Mouse (Mus musculus): ENCODE data around the gene Helz. TPM values are rescaled to one million over a fixed set of nuclear protein-coding genes. Genes with fewer than 3 reads are reported as not detected.

The Helz gene
- polyA plus RNA-seq, 1 experiment, result not detected

- TF ChIP-seq POLR2A (IDR thresholded peaks at IDR 0.05; ENCODE audit: insufficient read depth, low read depth, low read length) (no peak), CTCF (IDR thresholded peaks at IDR 0.05; ENCODE audit: insufficient read depth, low read depth, low read length) (no peak)
- no peak overlapping the region for H3K27ac ChIP-seq (ENCODE audit: insufficient read depth, low read depth, low read length)
- no peak overlapping the region for H3K4me3 ChIP-seq (ENCODE audit: insufficient read depth, low read depth, low read length)
- no peaks in the 10 kb centered on the region for H3K4me1 ChIP-seq (ENCODE audit: control insufficient read depth, insufficient read depth, low read length)
- 84% methylated on average over 11 of the region's 11 CpGs for WGBS
Observed at GRCm38 (mm10) chr11:107625746-107626145, 78.0 kb downstream of the Helz start.

DNA sequence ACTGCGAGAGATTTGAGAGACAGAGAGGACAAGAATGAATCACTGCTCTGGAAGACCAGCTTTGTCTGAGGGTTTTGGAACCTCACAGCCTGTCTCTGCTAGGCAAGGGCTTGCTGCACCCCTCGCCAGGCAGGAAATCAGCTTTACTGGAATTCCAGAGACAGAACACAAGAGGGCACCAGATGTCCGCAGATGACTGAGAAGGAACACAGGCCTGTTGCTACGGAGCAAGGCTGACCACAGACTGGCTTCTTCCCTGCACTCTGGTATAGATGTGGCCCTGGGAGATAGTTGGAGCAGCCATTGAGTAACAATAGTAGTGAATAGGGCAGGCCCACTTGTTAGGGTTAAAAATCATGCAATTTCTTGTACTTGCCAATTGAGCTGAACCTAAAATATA lies 81.8 kb downstream of the Helz start:
- Histone ChIP-seq H3K4me3 (ENCODE audit: insufficient read depth, low read depth, low read length) (no peak overlapping the region), H3K27ac (ENCODE audit: insufficient read depth, low read depth, low read length) (no peak overlapping the region), H3K4me1 (ENCODE audit: control insufficient read depth, insufficient read depth, low read length) (no peaks in the 10 kb centered on the region)
- WGBS, result 26% methylated on average over 4 of the region's 4 CpGs
- no peak for TF ChIP-seq POLR2A (IDR thresholded peaks at IDR 0.05; ENCODE audit: insufficient read depth, low read depth, low read length)
- peak; percentile 52; the same call in 1 of the 2 replicates for TF ChIP-seq CTCF (IDR thresholded peaks at IDR 0.05; ENCODE audit: insufficient read depth, low read depth, low read length)

DNA sequence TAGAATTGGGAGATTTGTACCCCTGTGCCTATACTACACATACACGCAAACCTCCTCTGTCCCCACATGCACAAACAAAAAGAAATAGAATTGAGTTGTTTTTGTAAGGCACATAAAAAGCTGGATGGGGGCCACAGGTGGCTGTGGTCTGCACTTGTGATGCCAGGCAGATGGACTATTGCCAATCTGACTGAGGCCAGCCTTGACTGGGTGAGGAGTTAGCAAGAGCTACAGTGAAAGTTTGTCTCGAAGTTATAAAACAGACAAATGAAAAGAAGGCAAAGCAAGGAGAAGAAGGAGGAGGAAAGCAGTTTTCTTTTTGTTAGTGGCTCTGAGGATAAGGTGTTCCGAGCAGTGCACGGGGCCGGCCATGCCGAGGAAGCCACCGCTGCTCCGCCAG lies 82.2 kb downstream of the Helz start:
- WGBS, result 67% methylated on average over 8 of the region's 8 CpGs
- Histone ChIP-seq H3K27ac (ENCODE audit: insufficient read depth, low read depth, low read length) (no peak overlapping the region), H3K4me1 (ENCODE audit: control insufficient read depth, insufficient read depth, low read length) (no peaks in the 10 kb centered on the region), H3K4me3 (ENCODE audit: insufficient read depth, low read depth, low read length) (no peak overlapping the region)
- TF ChIP-seq POLR2A (IDR thresholded peaks at IDR 0.05; ENCODE audit: insufficient read depth, low read depth, low read length) (no peak), CTCF (IDR thresholded peaks at IDR 0.05; ENCODE audit: insufficient read depth, low read depth, low read length) (no peak)

DNA sequence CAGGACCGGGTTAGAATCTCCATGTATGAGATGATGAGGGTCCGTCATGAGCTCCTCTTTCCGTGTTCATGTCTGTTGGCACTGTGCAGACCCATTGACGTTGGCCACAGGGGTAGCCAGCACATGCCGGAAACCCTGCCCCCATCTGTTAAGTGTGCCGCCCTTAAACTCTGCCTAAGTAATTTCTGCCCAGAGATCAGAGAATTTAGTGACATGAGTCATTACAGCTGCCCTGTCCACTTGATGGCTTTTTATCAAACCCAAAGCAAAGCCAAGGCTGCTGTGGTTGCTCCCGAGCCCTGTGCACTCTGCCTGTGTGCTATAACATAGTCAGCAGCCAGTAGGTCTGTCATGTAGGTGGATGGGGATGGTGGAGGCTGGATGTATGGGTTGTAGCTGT lies 83.4 kb downstream of the Helz start:
- 88% methylated on average over 7 of the region's 7 CpGs for WGBS
- no peak overlapping the region for H3K4me3 ChIP-seq (ENCODE audit: insufficient read depth, low read depth, low read length)
- no peak for TF ChIP-seq POLR2A (IDR thresholded peaks at IDR 0.05; ENCODE audit: insufficient read depth, low read depth, low read length)
- TF ChIP-seq CTCF (IDR thresholded peaks at IDR 0.05; ENCODE audit: insufficient read depth, low read depth, low read length), result no peak
- no peak overlapping the region for H3K27ac ChIP-seq (ENCODE audit: insufficient read depth, low read depth, low read length)
- H3K4me1 ChIP-seq (ENCODE audit: control insufficient read depth, insufficient read depth, low read length), result peaks cover 4% of the 10 kb centered on the region

- TF ChIP-seq CTCF (IDR thresholded peaks at IDR 0.05; ENCODE audit: insufficient read depth, low read depth, low read length) (no peak), POLR2A (IDR thresholded peaks at IDR 0.05; ENCODE audit: insufficient read depth, low read depth, low read length) (no peak)
- no peak overlapping the region for H3K27ac ChIP-seq (ENCODE audit: insufficient read depth, low read depth, low read length)
- peaks cover 5% of the 10 kb centered on the region for H3K4me1 ChIP-seq (ENCODE audit: control insufficient read depth, insufficient read depth, low read length)
- no peak overlapping the region for H3K4me3 ChIP-seq (ENCODE audit: insufficient read depth, low read depth, low read length)
- 86% methylated on average over 5 of the region's 5 CpGs for WGBS
Observed at GRCm38 (mm10) chr11:107633563-107634146, 85.9 kb downstream of the Helz start.

DNA sequence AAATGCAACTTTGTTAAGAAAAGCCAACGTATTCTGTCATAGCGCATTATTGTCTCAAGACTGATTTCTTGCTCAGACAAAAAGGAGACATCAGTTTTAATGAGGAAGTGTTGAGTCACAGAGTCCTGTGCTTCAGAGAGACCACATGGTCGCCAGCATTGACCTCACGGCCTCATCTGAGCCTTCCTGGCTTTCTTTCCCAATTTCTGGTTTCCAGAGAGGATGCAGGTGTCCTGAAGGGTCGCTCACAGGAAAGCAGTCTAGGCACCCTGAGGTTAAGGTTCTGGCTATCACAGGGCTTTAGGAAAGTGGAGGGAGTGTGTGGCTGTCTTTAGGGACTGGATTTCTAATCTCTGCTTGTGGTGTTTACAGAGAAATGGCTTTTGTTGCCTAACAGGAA lies 90.4 kb downstream of the Helz start:
- Histone ChIP-seq H3K4me3 (ENCODE audit: insufficient read depth, low read depth, low read length) (no peak overlapping the region), H3K4me1 (ENCODE audit: control insufficient read depth, insufficient read depth, low read length) (peaks cover 5% of the 10 kb centered on the region), H3K27ac (ENCODE audit: insufficient read depth, low read depth, low read length) (no peak overlapping the region)
- WGBS, result 89% methylated on average over 5 of the region's 5 CpGs
- TF ChIP-seq POLR2A (IDR thresholded peaks at IDR 0.05; ENCODE audit: insufficient read depth, low read depth, low read length), result no peak
- no peak for TF ChIP-seq CTCF (IDR thresholded peaks at IDR 0.05; ENCODE audit: insufficient read depth, low read depth, low read length)

GRCm38 (mm10) chr11:107639657-107640056 lies 91.9 kb downstream of the Helz start:
- WGBS, result 94% methylated on average over 2 of the region's 2 CpGs
- no peak overlapping the region for H3K27ac ChIP-seq (ENCODE audit: insufficient read depth, low read depth, low read length)
- H3K4me1 ChIP-seq (ENCODE audit: control insufficient read depth, insufficient read depth, low read length), result peaks cover 5% of the 10 kb centered on the region
- no peak for TF ChIP-seq CTCF (IDR thresholded peaks at IDR 0.05; ENCODE audit: insufficient read depth, low read depth, low read length)
- TF ChIP-seq POLR2A (IDR thresholded peaks at IDR 0.05; ENCODE audit: insufficient read depth, low read depth, low read length), result no peak
- H3K4me3 ChIP-seq (ENCODE audit: insufficient read depth, low read depth, low read length), result no peak overlapping the region

DNA sequence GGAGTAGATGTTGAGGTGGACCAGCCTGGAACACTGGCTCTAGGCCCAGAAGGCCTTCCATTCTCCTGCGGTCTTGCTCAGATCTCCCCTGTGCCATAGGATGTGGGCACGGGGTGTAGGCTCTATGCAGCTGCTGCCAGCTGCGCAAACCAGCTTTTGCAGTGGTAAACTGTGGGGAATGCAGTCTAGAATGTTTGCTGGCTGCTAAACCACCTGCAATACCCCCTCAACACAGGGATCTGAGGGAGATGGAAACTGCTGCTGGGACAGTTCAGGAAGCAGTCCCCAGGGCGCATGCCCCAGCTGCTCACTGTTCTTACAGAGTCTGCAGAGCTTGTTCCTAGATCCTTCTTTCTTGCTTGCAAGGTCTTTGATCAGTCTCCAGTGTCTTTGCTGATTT lies 96.7 kb downstream of the Helz start:
- H3K27ac ChIP-seq (ENCODE audit: insufficient read depth, low read depth, low read length), result no peak overlapping the region
- no peaks in the 10 kb centered on the region for H3K4me1 ChIP-seq (ENCODE audit: control insufficient read depth, insufficient read depth, low read length)
- no peak for TF ChIP-seq POLR2A (IDR thresholded peaks at IDR 0.05; ENCODE audit: insufficient read depth, low read depth, low read length)
- TF ChIP-seq CTCF (IDR thresholded peaks at IDR 0.05; ENCODE audit: insufficient read depth, low read depth, low read length), result no peak
- H3K4me3 ChIP-seq (ENCODE audit: insufficient read depth, low read depth, low read length), result no peak overlapping the region
- WGBS, result 94% methylated on average over 4 of the region's 4 CpGs

DNA sequence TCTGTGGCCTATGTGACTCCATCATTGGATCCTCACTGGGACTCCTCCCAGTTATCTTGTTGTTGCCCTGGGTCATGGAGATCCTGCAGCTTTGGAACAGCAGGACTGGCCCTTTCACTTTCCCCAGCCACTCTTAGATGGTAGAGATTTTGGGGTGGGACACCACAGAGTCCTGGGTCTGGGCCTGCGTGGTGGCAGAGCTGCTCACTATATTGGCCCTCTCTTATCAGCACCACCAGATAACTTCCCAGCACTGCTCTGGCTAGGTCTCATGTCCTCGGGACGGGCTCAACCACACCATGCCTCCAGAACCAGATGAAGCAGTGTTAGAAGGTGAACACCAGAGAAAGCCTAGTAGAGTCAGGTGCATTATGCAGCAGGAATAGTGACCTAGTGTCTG lies 99.6 kb downstream of the Helz start:
- 98% methylated on average over 3 of the region's 3 CpGs for WGBS
- Histone ChIP-seq H3K4me3 (ENCODE audit: insufficient read depth, low read depth, low read length) (no peak overlapping the region), H3K4me1 (ENCODE audit: control insufficient read depth, insufficient read depth, low read length) (peaks cover 6% of the 10 kb centered on the region), H3K27ac (ENCODE audit: insufficient read depth, low read depth, low read length) (no peak overlapping the region)
- TF ChIP-seq POLR2A (IDR thresholded peaks at IDR 0.05; ENCODE audit: insufficient read depth, low read depth, low read length), result no peak
- no peak for TF ChIP-seq CTCF (IDR thresholded peaks at IDR 0.05; ENCODE audit: insufficient read depth, low read depth, low read length)

GRCm38 (mm10) chr11:107648668-107649067 lies 100.9 kb downstream of the Helz start:
- WGBS, result 67% methylated on average over 4 of the region's 4 CpGs
- Histone ChIP-seq H3K4me1 (ENCODE audit: control insufficient read depth, insufficient read depth, low read length) (peaks cover 6% of the 10 kb centered on the region), H3K27ac (ENCODE audit: insufficient read depth, low read depth, low read length) (no peak overlapping the region), H3K4me3 (ENCODE audit: insufficient read depth, low read depth, low read length) (no peak overlapping the region)
- TF ChIP-seq POLR2A (IDR thresholded peaks at IDR 0.05; ENCODE audit: insufficient read depth, low read depth, low read length) (no peak), CTCF (IDR thresholded peaks at IDR 0.05; ENCODE audit: insufficient read depth, low read depth, low read length) (no peak)
